Mouse (Mus musculus) gastrocnemius, postnatal 10 days (tissue): ENCODE results near the gene Phgr1. TPM values are rescaled to one million over a fixed set of nuclear protein-coding genes. Genes with fewer than 3 reads are reported as not detected.

ENCODE experiments used
- DNase-seq: peaks from one replicate; pipeline ENCODE4 v3.0.0; 2021; ENCODE audit warnings: mixed read lengths
- long read RNA-seq, 2 experiments: library from polyadenylated mRNA; stranded (forward); transcript quantifications; one replicate each; pipeline ENCODE4 v2.0.0; 2021
- total RNA-seq, 2 experiments: library from RNA; stranded (reverse); gene quantifications; 2 replicates each; pipeline ENCODE4 v1.2.3; 2021

The Phgr1 gene
- not detected for total RNA-seq
- long read RNA-seq, experiment 1, result 0 reads
- long read RNA-seq, experiment 2, result 0 reads

DNA sequence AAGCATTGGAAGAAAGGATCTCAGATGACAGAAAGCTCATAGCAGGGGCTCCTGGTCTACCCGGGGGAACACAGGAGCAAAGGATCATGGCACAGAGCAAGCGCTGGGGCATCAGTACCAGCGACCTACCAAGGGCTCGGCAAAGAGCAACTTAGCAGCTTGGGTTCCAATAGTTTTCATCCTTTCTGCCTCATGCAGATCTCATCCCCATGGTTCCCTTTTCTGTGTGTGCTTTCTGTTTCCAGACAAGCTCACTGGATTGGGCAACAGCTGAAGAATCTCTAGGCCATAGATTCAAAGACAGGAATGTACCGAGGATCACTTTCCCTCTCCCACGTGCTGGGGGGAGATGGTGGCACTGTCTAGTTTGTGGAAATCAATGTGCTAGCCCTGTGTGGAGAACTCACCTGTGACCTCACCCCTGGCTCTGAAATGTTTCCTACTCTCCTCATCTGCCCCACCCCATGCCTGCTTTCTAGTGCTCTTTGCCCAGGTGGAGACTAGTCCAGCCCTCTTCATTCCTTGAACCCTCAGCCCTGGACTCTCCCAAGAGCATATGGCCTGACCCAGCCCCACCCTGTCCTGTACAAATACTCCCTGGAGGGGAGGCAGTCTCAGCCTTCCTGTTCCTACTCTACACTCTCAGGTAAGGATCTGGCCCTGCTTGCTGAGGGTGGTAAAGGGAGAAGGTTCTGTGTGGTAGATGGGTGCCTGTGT is at the start of gene Phgr1:
TSS of gene Phgr1 (plus strand) at position 612 of the 717 bp plus-strand sequence.
- DNase-seq, result no peak

DNA sequence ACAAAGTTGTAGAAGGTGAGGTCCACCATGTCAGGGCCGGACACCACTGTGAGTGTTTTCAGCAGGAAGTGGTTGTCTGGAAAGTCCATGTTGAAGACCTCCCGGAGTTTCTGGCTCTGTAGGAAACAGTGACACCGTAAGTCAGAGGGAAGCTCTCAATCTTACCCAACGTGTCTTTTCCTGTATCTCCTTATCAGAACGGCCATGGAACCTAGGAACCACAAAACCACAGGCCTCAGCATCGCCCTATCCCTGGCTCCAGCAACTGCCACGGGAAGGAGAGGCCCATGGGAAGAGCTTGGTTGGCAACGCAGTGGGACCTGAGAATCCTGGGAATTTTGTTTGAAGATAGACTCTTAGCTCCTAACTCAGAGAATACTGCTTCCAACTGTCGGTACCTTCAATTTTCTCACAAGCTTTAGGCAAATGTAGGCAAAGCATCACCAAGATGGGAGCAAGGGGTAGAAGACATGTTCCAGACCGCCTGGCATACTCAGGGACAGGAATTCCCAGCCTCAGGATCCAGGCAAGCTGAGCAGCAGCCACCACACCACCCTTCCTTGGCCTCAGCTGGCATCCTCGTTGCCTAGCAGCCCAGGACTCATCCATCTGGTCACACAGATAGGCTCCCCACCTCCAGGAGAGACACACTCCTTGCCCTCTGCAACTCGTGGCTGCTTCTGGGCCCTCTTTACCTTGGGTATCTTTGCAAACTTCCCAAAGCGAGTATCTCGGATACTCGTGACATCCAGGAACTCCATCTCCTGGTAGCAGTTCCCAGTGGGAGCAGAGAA is 48.7 kb upstream of the Phgr1 start:
- DNase-seq, result no peak

DNA sequence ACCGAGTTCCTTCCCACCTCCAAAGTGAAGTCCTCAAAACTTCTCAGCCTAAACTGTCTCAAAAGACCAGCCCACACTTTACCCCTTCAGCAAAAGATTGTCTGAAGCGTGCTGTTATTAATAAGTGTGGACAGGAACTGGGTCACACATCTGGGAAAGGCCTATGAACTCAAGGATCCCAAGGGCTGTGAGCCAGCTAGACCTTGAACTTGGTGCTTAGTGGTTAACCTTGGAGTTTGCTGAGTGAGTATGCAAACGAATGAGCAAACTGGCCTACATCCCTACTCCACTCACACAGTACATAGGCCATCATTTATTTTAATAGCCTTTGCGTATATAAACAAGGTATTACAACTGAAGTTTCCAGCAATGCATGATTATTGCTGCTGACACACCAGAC is 47.1 kb upstream of the Phgr1 start:
- DNase-seq, result no peak

DNA sequence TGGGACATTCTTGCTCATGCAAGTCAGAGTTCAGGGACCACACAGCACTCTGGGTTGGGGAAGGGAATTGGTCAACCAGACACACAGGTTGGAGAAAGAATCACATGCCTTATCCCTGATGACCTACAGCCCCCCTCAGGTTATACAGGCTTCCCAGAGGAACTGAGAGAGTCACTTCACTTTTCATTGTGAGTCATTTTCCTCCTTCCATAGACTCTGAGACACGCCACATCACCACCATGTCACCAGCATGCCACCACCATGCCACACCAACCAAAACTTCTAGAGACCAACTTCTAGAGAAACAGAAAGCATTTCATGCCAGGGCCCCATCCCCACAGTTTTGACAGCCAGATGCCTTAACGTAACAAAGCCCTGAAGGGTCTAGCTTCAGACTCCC is 45.7 kb upstream of the Phgr1 start:
- DNase-seq, result no peak

DNA sequence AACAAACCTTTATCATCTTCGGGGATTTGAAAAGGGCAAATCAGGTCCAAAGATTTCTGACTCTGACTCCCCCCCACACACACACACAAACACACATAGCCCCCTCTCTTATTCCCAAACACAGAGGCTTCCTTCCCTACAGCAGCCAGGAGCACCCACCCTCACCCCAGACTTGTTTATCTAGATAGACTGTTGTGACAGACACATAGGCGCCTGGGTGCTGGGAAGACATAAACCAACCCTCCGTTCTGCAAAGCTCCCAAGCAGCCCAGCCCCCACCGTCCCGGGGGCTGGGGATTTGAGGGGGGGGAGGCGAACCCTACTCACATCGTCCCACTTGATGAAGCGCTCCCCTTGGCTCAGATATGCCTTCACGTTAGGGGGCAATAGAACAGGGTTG is 44.7 kb upstream of the Phgr1 start:
- no peak for DNase-seq

DNA sequence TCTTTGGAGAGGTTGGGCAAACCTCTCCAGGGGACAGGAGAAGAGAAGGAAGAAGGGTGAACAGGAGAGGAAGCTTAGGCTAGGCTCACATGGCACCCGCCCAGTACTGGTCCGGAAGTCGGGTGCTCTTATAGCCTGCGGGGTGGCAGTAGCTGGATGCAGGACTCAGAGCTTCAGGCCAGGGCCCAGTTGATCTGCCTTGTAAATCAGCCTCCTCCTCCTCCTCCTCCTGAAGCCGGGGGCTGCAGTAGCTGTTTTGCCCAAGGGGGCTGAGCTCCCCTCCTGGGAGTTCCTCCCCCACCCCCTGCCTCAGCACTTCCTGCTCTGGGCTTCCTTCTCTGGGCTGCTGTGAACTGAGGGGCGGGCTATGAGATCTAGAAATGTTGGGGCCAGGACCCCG is 44.2 kb upstream of the Phgr1 start, which contains the start of gene Plcb2:
TSS of gene Plcb2 (minus strand) at position 102 of the 400 bp plus-strand sequence.
- DNase-seq, result no peak

DNA sequence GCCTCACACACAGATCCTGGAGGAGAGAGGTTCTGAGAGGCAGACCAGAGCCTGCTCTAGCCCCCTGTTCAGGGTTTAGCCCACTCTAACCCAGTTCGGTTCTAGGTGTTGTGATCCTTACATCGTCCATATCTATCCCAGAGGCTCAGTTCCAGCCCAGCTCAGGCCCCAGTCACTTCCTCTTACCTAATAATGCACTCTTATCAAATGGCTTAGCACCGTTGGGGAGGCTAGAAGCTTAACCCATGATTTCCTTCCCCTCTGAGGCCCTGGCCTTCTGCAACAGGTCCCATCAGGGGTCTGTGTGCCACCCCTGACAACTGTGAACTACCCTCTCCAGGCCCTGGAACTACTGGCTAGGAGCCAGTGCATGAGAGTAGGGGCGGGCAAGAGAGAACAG is 43.4 kb upstream of the Phgr1 start:
- DNase-seq, result no peak

DNA sequence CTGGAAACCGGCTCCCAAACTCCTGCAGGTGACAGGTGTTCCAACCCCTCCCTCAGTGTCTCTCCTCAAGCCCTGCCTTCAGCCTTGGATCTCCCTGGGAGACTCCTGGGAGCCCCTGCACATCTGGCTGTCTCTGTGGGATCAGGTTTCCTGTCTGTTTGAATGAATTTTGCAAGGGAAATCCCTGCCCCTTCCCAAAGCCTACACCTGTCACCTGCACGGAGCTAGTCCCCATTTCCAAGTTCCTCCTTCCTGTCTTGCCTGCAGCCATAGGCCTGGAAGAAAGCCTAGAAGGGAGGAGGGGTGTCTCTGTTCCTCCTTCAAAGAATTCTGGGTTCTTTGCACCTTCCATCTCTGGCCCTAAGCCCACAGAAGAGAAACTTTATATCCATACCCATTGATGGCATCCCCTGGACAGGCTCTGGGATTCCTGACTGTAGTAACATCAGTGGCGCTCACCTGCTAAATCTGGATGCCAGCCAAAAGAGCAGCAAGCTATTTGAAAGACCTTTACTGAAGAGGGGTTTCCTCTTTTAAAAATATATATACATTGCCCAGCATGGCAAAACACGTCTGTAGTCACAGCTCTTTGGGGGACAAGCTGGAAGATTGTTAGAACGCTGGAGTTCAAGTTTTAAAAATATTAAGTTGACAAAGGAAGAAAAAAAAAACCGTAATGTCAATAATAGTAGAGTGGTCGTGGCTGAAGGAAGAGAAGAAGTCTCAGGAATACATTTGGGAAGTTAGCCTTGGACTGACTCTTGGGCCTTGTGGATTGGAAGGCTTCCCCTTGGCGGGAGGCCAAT is 42.5 kb upstream of the Phgr1 start:
- no peak for DNase-seq

DNA sequence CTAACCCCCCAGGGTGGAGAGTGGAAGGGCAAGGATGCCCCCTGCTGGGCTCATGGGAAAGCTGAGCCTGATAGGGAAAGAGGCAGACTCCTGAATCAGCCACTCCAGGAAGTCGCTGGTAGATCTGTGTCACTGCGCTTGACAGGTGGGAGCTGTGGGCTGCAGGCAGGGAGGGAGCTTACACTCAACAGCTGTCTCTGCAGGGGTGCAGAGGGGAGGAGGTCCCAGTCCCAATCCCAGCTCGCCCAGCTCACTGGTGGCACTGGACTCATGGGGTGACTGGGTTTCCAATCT is 42.0 kb upstream of the Phgr1 start:
- peak; percentile 79 for DNase-seq

DNA sequence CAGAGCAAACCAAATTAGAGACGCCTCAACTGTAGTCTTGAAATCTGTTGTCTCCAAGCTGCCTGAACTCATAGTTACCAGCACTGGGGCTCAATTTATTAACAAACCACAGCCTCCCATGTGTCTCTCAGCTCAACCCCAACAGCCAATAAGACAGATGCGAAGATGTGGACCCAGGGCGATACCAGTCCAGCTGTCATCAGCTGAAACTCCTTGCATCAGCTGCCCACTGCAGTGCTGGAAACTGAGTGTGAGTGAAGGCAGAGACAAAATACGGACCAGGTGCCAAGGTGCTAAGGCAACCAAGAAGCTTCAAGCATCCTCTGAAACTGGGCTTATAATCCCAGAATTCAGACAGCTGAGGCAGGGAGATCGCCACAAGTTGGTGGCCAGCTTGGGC is 40.6 kb upstream of the Phgr1 start:
- no peak for DNase-seq

DNA sequence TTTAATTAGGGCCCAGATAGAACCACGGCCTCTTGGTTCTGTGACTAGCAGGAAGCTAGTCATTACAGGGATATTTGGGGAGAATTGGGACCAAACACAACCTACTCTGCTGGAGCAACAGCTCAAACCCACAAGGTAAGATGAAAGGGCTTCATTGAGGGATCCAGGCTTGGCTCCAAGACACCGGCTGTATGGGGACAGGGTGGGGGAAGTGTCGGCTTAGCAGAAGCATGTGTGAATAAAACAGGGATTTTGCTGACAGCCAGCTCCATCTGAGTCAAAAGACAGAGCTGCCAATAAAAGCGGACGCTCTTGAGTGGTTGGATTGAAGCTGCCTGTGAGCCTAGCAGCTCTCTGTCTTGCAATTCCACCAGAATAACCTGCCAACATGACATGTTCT is 39.2 kb upstream of the Phgr1 start:
- no peak for DNase-seq

DNA sequence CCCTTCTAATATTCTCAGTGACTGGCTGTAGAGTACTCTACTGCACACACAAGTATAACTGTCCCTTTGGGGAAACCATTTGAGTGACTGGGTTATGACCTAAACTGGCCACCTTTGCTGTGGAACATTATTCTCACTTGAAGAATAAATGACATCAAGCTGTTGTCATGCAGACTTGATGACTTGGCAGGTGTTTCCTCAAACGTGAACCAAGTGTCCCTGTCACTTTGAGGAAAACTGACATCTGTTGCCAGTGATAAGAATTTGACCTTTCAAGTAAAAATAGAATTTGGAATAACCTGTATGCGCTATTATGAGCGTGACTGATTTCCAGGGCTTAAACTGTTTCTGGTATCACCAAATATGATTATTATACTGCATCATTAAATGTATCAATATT is 32.2 kb upstream of the Phgr1 start:
- DNase-seq, result no peak

DNA sequence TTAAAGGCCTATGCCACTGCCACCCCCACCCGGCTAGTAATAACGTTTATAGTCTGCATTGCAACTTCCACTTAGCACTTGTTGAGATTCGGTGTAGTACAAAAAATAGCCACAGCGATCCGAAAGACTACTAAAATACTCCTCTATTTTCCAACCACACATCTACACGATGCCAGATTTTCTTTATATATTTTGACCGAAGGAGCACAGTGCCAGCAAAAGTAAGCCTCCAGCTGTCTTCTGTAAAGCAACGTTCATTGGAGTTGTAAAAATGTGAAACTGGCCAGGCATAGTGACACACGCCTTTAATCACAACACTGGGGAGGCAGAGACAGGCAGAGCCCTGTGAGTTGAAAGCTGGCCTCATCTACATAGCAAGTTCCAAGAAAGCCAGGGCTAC is 31.4 kb upstream of the Phgr1 start:
- DNase-seq, result no peak

DNA sequence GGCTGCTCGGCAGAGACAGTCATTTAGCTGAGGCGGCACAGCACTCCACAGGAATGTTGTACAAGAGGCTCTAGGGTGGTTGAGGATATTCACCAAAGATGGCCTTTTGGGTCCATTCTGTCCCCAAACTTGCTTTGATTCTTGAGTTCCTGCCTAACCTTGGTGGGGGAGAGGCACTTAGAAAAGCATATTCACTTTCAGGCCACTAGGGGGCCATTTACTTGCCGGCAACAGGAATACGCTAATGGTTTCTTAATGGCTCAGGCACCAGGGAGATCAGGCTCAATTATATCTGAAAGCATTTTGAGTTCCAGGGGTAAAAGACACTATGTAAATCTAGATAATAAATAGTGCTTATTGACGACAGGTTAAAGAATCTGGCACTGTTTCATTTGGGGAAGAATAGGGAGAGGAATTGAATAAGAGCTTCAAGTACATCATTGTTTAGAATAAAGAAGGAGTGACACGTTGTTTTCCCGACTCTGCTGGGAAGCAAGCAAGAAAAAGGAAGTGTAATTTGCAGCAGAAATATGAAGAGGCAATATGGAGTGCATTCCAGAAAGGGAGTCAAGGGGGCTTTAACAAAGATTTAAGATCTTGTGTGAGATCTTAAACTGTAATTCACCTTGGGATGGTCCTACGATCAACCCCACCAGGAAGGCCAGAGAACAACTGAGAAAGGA is 29.2 kb upstream of the Phgr1 start:
- no peak for DNase-seq

DNA sequence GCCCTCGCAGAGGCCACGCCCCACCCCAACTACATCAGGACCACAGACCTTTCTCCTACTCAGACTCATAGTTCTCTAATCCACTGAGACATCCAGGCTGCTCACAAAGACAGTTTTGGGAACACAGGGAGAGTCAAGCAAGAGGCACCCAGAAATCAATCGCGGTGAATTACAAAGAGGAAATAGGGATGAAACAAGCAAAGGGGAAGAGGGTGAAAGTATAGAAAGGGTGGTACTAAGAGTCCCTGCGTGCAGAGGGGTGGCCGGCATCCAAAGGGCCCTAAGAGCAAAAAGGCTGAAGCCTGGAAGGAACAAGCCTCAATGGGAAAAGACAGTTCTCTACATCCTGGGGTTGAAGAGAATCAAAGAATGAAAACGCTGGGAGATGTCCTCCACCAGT is 27.9 kb upstream of the Phgr1 start:
- DNase-seq, result no peak

DNA sequence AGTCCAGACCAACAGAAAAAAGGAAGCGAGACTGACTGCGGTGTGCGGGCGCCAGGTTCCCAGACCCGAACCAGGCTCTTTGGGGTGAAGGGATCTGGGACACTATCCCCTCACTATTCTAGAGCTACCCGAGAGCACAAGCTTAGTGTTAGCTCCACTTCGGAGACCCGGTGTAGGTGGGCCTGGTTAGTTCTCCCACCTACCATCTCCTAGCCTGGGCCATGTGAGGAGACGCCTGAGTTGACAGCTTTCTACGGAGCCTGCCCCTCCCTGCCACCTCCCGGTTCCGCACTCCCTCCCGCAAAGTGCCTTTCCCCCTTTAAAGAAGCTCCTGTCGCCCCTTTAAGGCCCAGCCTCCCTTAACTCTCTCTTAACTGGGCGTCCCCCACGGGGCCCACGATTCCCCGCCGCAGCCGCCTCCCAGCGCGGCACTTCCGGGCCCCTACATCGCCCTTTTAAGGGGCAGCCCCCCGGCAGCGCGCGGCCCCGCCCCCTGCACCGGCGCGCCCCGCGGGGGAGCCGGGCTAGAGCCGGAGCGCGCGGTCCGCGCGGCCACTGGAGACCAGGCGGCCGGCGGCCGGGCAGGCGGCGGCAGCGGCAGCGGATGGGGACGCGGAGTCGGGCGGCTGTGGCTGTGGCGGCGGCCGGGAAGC is 27.2 kb upstream of the Phgr1 start, which contains the start of gene Inafm2:
TSS of gene Inafm2 (plus strand) at position 527 of the 653 bp plus-strand sequence.
- DNase-seq, result peak; percentile 87

DNA sequence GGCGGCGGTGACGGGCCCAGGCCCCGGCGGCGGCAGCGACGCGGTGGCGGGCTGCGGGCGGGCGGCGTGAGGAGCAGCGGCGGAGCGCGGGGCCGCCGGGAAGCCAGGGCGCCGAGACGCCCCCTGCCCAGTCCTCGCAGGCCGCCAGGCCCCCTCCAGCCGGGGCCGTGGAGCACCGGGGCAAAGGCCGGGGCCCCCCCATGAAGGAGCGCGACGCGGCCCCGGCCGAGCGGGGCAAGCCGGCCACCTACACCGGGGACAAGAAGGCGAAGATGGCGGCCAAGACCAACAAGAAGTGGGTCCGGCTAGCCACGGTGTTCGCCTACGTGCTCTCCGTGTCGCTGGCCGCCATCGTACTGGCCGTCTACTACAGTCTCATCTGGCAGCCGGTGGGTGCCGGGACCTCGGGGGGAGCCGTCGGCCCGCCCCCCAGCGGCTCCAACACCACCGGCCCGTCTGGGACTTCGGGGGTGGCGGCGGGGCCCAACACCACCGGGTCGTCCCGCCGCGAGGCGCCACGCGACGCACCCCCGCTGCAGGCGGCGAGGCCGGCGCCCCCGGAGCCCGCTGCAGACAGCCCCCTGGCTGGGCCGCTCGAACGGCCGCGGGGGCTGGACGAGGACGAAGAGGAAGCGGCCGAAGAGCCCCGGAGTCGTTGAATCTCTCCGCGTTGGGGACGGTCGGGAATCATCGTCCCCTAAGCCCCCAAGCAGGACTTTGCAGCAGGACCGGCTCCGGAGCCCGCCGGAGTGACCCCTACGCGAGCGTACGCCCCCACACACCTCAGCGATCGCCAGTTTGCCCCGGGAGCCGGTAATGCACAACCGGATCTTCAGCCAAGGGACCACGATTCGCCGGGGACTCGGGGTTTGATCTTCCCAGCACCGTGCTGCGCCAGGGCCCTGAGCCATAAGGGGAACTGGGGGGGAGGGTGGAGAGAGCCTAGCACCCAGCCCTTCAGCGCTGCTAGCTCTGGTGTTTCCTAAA is 26.4 kb upstream of the Phgr1 start:
- DNase-seq, result peak; percentile 40

DNA sequence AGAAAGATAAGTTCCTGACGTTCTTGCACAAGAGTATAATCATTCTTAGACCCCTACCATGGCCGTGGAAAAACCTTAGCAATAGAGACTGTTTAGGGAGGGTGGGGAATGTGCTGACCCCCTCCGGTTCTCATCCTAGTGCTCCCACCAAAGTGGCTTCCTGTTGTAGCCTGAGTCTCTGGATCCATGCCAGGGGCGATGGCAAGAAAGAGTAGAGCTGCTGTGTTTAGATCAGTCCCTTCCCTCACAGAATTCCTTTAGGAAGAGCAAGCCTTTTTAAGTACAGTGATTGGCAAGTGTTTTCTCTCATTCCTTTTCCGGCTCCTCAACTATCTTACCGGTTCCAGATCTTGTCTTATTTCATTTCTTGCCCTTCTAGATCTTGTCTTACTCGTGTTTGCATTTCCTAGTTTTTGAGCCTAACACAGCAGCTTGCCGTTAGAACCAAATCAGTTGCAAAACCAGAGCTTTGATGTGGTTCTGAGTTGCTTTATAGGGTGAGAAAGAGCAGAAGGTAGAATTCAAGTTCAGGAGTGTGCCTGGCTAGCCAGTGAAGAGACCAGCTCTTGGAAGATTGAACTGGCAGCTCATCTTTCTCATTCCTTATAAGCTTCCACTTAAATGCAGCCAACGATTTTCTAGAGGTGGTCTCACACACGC is 25.1 kb upstream of the Phgr1 start:
- no peak for DNase-seq

DNA sequence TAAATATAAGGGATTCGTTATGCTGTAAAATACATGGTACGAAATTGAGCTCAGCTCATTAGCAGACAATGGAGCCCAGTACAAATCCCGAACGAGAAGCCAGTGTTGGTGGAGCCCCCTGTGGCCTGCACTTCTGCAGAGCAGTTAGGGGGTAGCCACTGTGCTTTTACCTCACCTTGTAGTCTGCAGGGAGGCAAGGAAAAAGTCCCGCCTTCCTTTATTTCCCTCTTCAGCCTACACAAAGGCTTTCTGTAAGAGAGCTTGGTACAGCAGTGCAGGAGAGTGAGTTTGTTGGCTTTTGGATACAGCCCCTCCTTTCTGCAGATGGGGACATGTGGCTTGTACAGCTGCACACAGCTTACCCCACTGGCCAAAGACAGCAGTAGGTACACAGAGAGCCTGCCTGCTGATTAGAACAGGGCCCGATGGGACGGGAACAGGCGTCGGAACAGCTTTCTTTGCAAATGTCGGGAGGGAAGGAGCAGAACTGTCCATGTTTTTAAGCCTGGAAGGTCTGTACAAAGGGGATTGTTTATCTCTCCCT is 23.2 kb upstream of the Phgr1 start:
- no peak for DNase-seq

DNA sequence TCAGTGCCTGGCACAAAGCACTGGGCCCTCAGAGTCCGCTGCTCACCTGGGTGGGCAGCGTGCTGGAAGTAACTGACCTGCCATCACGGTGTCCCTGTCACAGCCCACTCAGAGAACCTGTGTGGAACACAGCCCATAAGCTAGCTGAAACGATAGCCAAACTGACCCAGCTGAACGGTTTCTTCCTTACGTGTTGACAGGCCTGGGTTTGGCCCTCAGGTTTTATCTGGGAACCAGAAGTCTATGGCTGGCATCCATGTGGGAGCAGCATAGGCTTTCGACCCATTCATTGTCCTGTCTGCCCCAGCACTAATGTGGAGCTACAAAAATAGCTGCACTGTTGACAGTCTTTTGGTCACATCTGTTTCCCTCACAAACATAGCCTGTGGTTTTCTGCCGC is 22.1 kb upstream of the Phgr1 start:
- no peak for DNase-seq
